Mouse (Mus musculus): ENCODE data around the gene Hmces. TPM values are rescaled to one million over a fixed set of nuclear protein-coding genes. Genes with fewer than 3 reads are reported as not detected.

Hmces gene
- total RNA-seq, 2 experiments from 2014 or later = 28.3 to 34.1 TPM

Other genes with a start within 250 kb of the Hmces start
- 33.8 and 34.2 TPM in 2 replicates for gene Aplf, start 241.7 kb upstream of the Hmces start, total RNA-seq (2014; fragmentation: Nextera tagmentation)
- 44.0 and 61.1 TPM in 2 replicates for gene Aplf, start 241.7 kb upstream of the Hmces start, total RNA-seq (2017)
- 0.48 and 0.77 TPM in 2 replicates for gene Efcc1, start 183.1 kb upstream of the Hmces start, total RNA-seq (2014; fragmentation: Nextera tagmentation)
- 0.72 and 1.2 TPM in 2 replicates for gene Efcc1, start 183.1 kb upstream of the Hmces start, total RNA-seq (2017)
- gene Gp9, start 135.9 kb upstream of the Hmces start, total RNA-seq (2014; fragmentation: Nextera tagmentation) = 1.8 and 4.5 TPM in 2 replicates
- 3.1 and 7.3 TPM in 2 replicates for gene Gp9, start 135.9 kb upstream of the Hmces start, total RNA-seq (2017)
- 49.7 and 51.5 TPM in 2 replicates for gene Rab43, start 101.8 kb upstream of the Hmces start, total RNA-seq (2014; fragmentation: Nextera tagmentation)
- 4.5 and 9.9 TPM in 2 replicates for gene Rab43, start 101.8 kb upstream of the Hmces start, total RNA-seq (2017)
- 0.81 and 3.3 TPM in 2 replicates for gene Gm45140, start 78.1 kb upstream of the Hmces start, total RNA-seq (2014; fragmentation: Nextera tagmentation)
- 18.3 and 19.5 TPM in 2 replicates for gene Gm45140, start 78.1 kb upstream of the Hmces start, total RNA-seq (2017)
- 85.1 and 88.1 TPM in 2 replicates for gene Isy1, start 75.1 kb upstream of the Hmces start, total RNA-seq (2014; fragmentation: Nextera tagmentation)
- 228 and 235 TPM in 2 replicates for gene Isy1, start 75.1 kb upstream of the Hmces start, total RNA-seq (2017)
- 524 and 599 TPM in 2 replicates for gene Cnbp, start 62.8 kb upstream of the Hmces start, total RNA-seq (2014; fragmentation: Nextera tagmentation)
- 1,213 and 1,503 TPM in 2 replicates for gene Cnbp, start 62.8 kb upstream of the Hmces start, total RNA-seq (2017)
- gene Copg1, start 26.1 kb upstream of the Hmces start, total RNA-seq (2014; fragmentation: Nextera tagmentation) = 76.8 and 84.9 TPM in 2 replicates
- gene Copg1, start 26.1 kb upstream of the Hmces start, total RNA-seq (2017) = 53.1 and 63.4 TPM in 2 replicates
- gene H1fx, start 67.7 kb downstream of the Hmces start, total RNA-seq (2014; fragmentation: Nextera tagmentation) = 3.0 and 6.1 TPM in 2 replicates
- gene H1fx, start 67.7 kb downstream of the Hmces start, total RNA-seq (2017) = 0.95 and 2.3 TPM in 2 replicates
- gene Rab7, start 131.3 kb downstream of the Hmces start, total RNA-seq (2014; fragmentation: Nextera tagmentation) = 158 and 182 TPM in 2 replicates
- 59.7 and 68.5 TPM in 2 replicates for gene Rab7, start 131.3 kb downstream of the Hmces start, total RNA-seq (2017)
- 123 and 137 TPM in 2 replicates for gene Rpn1, start 170.5 kb downstream of the Hmces start, total RNA-seq (2014; fragmentation: Nextera tagmentation)
- 183 and 205 TPM in 2 replicates for gene Rpn1, start 170.5 kb downstream of the Hmces start, total RNA-seq (2017)